Mouse (Mus musculus) kidney, postnatal 36 days (tissue): ENCODE measurements at regions not wholly inside any gene's neighbourhood (a gene's known extent, or its start where the extent isn't known, plus 50 kb on each side); places are given as distances from the start of the nearest gene placed in this dataset.
A peak's percentile ranks its signal among the peaks of the same experiment; 100 is the strongest.

Experiments used
- DNase-seq, 2 experiments: peaks; one replicate each; pipeline ENCODE4 v3.0.0; 2021 to 2022; ENCODE audit warnings: mixed read lengths in 2 of 2

GRCm38 (mm10) chr4:109610222-109610621 lies 56.8 kb downstream of the Cdkn2c start:
- DNase-seq, result no peak

- no peak for DNase-seq
These were observed 57.2 kb downstream of the Cdkn2c start for GRCm38 (mm10) chr4:109609770-109610169.

GRCm38 (mm10) chr4:109589760-109590312 lies 58.7 kb upstream of the 4930522H14Rik start:
- DNase-seq, result no peak

DNA sequence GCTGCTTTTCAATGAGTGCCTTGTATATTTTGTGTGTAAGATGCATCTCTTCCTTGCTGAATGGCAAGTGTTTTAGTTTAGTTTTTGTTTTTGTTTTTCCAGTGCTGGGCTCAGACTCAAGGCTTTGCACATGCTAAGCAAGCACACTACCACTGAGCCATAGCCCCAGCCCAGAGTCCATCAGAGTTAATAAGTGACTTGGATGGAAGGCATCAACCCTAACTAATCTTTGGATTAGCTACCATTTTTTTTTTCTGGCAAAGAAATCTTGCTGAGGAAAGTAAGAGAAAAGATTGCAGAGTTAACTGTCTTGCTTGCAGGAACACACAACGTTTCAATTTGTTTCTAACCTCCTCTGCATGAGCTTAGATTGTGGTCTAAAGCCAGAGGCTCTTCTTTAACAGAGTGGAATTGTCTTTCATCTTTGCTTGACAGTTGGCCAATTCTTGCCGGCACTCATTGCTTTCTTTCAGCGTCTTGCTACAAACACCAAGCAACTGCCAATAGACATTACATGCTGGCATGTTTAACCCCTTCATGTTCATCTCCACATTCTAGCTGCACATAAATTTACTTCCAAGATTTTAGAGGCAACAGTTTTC lies 52.2 kb upstream of the 4930522H14Rik start:
- peak; percentile 52 to 81 for DNase-seq

DNA sequence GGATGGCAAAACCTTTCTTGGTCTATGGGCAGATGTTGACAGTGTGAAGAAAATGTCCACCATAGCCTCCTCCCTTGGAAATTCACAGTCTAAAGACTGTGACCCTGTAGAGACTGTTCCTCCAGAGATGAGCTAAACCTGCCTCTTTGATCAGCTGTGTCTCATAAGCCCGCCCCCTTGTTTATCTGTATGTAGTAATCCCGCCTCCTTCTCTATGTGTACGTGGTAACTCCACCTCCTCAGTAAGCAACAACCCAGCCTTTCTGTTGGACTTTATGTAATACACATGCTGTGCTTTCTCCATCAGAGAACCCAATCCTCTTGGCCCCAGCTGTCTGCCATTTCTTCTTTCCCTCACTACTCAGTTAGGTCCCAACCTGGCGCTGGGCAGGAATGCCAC lies 51.4 kb upstream of the 4930522H14Rik start:
- DNase-seq, result peak in 1 of 2 experiments; percentile 10
